Mouse (Mus musculus): ENCODE data around the gene Grik4. TPM values are rescaled to one million over a fixed set of nuclear protein-coding genes. Genes with fewer than 3 reads are reported as not detected.

Grik4 gene
- polyA plus RNA-seq, 1 experiment = 0.17 TPM

DNA sequence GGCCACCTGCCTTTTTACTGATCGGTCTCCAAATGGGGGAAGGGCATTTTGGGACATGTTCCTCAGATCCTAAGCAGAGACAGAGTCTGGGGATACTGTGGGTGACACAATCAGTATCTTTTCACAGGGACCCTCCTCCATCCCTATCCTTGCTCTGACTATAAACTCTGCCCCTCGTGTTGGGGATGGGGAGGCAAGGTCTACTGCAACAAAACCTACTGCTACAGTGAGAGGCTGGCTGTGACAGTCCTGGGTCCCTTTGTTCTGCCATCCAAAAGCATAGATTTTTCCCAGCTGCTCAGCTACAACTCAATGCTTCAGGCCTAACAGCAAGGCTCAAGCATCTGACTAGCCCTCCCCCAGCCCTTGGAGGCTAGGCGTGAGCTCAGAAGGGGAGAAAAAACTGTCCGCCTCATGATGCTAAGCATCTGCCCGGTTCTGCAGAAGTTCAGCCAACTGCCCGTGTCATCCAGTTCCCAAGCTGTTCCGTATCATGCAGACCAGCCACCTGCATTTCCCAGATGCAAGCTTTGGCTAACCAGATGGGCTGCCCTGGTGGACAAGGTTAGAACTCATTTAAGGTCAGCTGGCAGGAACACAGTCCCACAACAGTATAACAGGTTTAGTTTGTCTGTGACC, 207.5 kb downstream of the Grik4 start:
- TF ChIP-seq GATA1 (IDR thresholded peaks at IDR 0.05; ENCODE audit: borderline replicate concordance, low read length) = no peak
- no peak for TF ChIP-seq FLI1 (IDR thresholded peaks at IDR 0.05; ENCODE audit: low read length)
- Histone ChIP-seq H3K4me3 (replicated peaks) (no peak overlapping the region), H3K27me3 (replicated peaks) (peaks cover 3% of the 10 kb centered on the region), H3K4me1 (no peaks in the 10 kb centered on the region), H3K36me3 (replicated peaks; ENCODE audit: low read length) (no peaks in the 10 kb centered on the region), H3K9me3 (no peaks in the 10 kb centered on the region)

DNA sequence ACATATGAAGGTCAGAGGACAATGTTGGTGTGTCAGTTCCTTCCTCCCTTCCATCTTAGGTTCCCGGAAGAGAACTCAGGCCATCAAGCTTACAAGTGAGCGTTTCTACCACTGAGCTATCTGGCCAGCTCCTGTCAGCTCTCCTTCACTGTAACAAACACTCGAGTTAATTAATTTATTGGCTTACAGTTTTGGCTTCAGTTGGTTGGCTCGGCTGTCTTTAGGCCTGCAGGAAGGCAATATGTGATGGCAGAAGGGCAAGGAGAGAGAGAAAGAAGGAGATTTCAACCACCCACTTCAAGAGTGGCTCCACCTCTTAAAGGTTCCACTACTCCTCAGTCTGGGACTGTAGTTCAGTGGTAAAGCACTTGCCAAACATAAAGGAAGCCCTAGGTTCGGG, 209.2 kb downstream of the Grik4 start:
- Histone ChIP-seq H3K27me3 (replicated peaks) (peaks cover 4% of the 10 kb centered on the region), H3K4me3 (replicated peaks) (no peak overlapping the region), H3K4me1 (no peaks in the 10 kb centered on the region), H3K36me3 (replicated peaks; ENCODE audit: low read length) (no peaks in the 10 kb centered on the region), H3K9me3 (no peaks in the 10 kb centered on the region)
- no peak for TF ChIP-seq FLI1 (IDR thresholded peaks at IDR 0.05; ENCODE audit: low read length)
- TF ChIP-seq GATA1 (IDR thresholded peaks at IDR 0.05; ENCODE audit: borderline replicate concordance, low read length) = no peak

DNA sequence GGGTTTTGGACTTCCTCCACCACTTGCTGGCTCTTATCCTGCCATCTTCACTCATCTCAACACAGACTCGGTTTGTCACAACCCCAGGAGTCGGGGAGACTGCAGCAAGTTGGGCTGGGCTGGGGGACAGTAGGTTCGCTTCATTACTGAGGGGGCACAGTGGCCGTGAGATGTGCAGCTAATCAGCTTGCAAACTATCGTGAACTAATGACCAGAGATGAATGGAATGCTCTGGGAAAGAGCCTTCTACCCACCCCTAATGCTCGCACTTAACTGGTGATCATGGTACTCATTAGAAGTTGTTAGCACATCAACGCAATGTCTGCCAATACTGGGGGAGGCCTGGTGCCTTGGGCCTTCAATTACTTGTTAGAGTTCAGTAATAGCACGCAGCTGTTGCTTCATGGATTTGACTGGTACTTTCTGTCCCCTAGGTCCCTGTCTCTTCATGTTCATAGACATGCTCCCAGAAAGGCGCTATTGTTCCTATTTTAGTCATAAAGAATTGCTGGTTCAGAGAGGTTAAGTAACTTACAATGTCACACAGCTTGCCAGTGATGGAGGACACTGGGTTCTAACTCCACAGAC, 211.5 kb downstream of the Grik4 start:
- H3K4me3 ChIP-seq (replicated peaks) = no peak overlapping the region
- H3K4me1 ChIP-seq = no peaks in the 10 kb centered on the region
- no peak for TF ChIP-seq FLI1 (IDR thresholded peaks at IDR 0.05; ENCODE audit: low read length)
- TF ChIP-seq GATA1 (IDR thresholded peaks at IDR 0.05; ENCODE audit: borderline replicate concordance, low read length) = no peak

DNA sequence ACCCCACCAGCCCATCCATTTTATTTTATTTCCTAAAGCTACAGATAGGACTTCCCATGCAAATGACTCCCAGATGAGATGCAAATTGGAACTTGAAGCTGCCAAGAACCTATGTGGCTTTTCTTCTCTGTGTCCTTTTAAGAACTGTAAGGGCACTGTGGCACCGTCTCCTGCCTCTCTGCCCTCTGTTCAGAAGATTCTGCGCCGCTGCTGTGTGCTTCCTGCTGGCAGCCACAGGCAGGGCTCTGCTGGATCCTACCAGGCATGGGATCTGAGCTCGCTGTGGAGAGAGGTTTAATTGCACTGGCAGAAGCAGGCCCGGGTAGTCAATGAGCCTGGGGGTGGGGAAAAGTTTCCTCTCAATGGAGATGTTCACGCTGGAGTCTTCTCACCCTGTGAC, 215.8 kb downstream of the Grik4 start:
- H3K9me3 ChIP-seq = no peaks in the 10 kb centered on the region
- peaks cover 10% of the 10 kb centered on the region for H3K27me3 ChIP-seq (replicated peaks)
- TF ChIP-seq FLI1 (IDR thresholded peaks at IDR 0.05; ENCODE audit: low read length) = no peak
- TF ChIP-seq GATA1 (IDR thresholded peaks at IDR 0.05; ENCODE audit: borderline replicate concordance, low read length) = no peak

More for the DNA sequence above, 211.5 kb downstream of the Grik4 start:
- Histone ChIP-seq H3K9me3 (no peaks in the 10 kb centered on the region), H3K27me3 (replicated peaks) (peaks cover 3% of the 10 kb centered on the region), H3K36me3 (replicated peaks; ENCODE audit: low read length) (no peaks in the 10 kb centered on the region)

DNA sequence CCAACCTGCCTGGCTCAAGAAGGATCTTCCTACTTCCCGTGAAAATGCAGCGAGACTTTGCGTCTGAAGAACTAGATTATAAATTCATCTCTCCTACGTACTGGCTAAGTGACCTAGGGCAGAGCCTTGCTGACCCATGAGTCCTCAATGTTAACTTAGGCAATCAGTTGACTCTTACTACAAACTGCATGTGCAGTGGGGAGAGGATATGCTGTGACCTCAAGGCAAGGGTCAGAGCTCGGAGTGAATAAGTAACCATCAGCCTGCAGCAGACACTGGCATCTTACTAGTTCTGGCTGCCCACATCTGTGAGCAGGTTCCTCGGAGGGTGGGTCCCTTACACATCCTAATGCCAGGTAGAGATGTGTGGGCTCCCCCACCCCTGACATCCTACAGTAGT, 216.6 kb downstream of the Grik4 start:
- no peaks in the 10 kb centered on the region for H3K36me3 ChIP-seq (replicated peaks; ENCODE audit: low read length)
- no peaks in the 10 kb centered on the region for H3K9me3 ChIP-seq
- H3K27me3 ChIP-seq (replicated peaks) = peaks cover 10% of the 10 kb centered on the region
- TF ChIP-seq FLI1 (IDR thresholded peaks at IDR 0.05; ENCODE audit: low read length) (no peak), GATA1 (IDR thresholded peaks at IDR 0.05; ENCODE audit: borderline replicate concordance, low read length) (no peak)
- no peak overlapping the region for H3K4me3 ChIP-seq (replicated peaks)
- no peaks in the 10 kb centered on the region for H3K4me1 ChIP-seq

More for the DNA sequence above, 215.8 kb downstream of the Grik4 start:
- H3K4me1 ChIP-seq = no peaks in the 10 kb centered on the region
- H3K4me3 ChIP-seq (replicated peaks) = no peak overlapping the region
- H3K36me3 ChIP-seq (replicated peaks; ENCODE audit: low read length) = no peaks in the 10 kb centered on the region

DNA sequence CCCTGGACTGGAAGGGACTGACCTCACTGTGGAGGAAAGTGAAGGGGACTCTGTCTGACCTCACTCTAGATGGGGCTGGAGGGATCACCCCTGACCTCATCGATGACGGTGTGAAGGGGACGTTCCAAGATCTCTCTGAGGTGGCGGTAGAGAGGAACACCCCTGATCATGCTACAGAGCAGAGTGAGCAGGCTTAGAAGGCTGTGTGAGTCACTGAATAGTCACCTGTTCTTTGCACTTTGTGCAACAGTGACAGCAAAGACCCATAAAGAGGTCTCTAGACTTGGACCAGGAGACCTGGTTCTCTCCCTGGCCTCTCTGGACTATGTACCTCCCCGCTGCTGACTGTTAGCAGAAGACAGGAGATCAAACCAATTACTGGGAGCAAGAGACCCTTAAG, 217.1 kb downstream of the Grik4 start:
- Histone ChIP-seq H3K4me3 (replicated peaks) (no peak overlapping the region), H3K36me3 (replicated peaks; ENCODE audit: low read length) (no peaks in the 10 kb centered on the region), H3K4me1 (no peaks in the 10 kb centered on the region), H3K27me3 (replicated peaks) (peaks cover 10% of the 10 kb centered on the region), H3K9me3 (no peaks in the 10 kb centered on the region)
- no peak for TF ChIP-seq GATA1 (IDR thresholded peaks at IDR 0.05; ENCODE audit: borderline replicate concordance, low read length)
- TF ChIP-seq FLI1 (IDR thresholded peaks at IDR 0.05; ENCODE audit: low read length) = no peak

DNA sequence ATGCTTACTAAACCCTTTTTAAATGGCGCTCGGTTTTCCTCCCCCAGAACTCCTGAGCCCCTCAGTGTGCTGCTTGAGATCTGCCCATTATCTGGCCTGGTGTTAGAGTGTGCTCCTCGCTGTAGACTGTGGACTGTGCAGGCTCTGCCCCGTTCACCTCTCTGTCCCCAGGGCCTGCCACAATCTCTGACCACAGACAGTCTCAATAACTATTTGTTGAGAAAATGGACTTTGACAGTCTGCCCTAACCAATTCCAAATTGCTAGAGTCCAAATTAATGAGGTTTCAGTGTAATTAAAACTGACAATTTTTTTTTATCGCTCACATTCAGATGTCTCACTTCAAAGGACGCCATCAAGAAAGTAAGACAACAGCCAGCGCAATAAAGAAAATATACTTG, 220.2 kb downstream of the Grik4 start:
- H3K4me1 ChIP-seq = no peaks in the 10 kb centered on the region
- TF ChIP-seq FLI1 (IDR thresholded peaks at IDR 0.05; ENCODE audit: low read length) (no peak), GATA1 (IDR thresholded peaks at IDR 0.05; ENCODE audit: borderline replicate concordance, low read length) (no peak)
- no peaks in the 10 kb centered on the region for H3K36me3 ChIP-seq (replicated peaks; ENCODE audit: low read length)
- no peaks in the 10 kb centered on the region for H3K9me3 ChIP-seq
- H3K27me3 ChIP-seq (replicated peaks) = peaks cover 9% of the 10 kb centered on the region
- H3K4me3 ChIP-seq (replicated peaks) = no peak overlapping the region

DNA sequence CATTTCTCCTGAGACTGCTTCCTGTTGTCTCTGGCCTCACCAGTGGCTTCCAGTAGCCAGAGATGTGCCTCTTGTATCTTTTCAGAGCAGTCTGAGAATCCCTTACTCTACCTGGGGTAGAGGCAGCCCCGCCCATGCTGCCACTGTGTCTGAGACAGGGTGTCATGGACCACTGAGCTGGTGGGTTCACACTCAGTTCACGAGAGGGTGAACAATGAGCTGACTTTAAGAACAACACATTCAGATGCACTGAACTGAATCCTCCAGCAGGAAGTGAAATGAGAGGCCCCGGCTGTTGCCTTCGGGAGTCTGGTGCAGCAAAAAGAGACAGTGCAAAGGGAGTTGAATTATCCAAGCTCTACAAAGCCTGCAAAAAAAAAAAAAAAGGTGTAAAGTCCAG, 221.8 kb downstream of the Grik4 start:
- no peaks in the 10 kb centered on the region for H3K4me1 ChIP-seq
- H3K4me3 ChIP-seq (replicated peaks) = no peak overlapping the region
- no peaks in the 10 kb centered on the region for H3K9me3 ChIP-seq
- TF ChIP-seq GATA1 (IDR thresholded peaks at IDR 0.05; ENCODE audit: borderline replicate concordance, low read length) (no peak), FLI1 (IDR thresholded peaks at IDR 0.05; ENCODE audit: low read length) (no peak)
- no peaks in the 10 kb centered on the region for H3K36me3 ChIP-seq (replicated peaks; ENCODE audit: low read length)
- H3K27me3 ChIP-seq (replicated peaks) = peaks cover 5% of the 10 kb centered on the region

DNA sequence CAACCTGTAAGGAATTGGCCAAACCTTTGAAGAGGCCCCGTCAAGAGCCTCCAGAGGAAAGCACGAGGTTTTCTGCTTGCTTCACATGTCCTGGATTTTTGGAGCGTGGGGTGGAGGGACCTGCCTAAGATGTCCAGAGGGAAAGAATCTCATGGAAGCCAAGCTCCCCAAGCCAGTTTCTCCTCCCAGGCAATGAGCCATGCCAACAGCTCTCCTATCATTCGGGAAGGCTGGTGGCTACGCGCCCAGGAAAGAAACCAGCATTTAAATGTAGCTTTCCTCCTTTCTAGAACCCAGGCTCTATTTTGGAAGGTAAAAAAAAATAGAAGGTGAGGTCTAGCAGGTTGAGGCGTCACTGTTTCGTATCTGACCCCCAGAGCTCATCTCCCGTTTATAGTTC, 222.6 kb downstream of the Grik4 start:
- H3K27me3 ChIP-seq (replicated peaks) = no peaks in the 10 kb centered on the region
- H3K36me3 ChIP-seq (replicated peaks; ENCODE audit: low read length) = no peaks in the 10 kb centered on the region
- H3K9me3 ChIP-seq = no peaks in the 10 kb centered on the region
- no peak for TF ChIP-seq GATA1 (IDR thresholded peaks at IDR 0.05; ENCODE audit: borderline replicate concordance, low read length)
- TF ChIP-seq FLI1 (IDR thresholded peaks at IDR 0.05; ENCODE audit: low read length) = no peak
- no peak overlapping the region for H3K4me3 ChIP-seq (replicated peaks)
- H3K4me1 ChIP-seq = no peaks in the 10 kb centered on the region

DNA sequence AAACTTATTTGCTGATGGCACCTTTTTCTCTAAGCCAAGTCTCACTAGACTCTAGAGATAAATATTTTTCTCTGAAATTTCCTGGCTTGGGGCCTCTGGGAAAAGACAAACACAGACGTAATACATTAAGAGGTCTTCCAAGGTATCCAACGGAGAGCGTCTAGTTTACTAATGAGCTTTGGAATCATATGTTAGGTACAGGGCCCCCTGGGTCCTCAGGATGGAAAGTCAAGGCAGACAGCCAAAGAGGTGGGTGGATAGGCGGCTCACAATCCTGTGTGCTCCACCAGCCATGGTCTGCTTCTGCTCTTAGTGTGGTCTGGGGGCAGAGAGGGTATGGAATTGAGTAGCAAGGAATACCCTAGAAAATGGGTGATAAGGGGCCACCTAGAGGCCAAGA, 223.1 kb downstream of the Grik4 start:
- Histone ChIP-seq H3K4me1 (no peaks in the 10 kb centered on the region), H3K9me3 (no peaks in the 10 kb centered on the region), H3K4me3 (replicated peaks) (no peak overlapping the region), H3K27me3 (replicated peaks) (peaks cover 3% of the 10 kb centered on the region), H3K36me3 (replicated peaks; ENCODE audit: low read length) (no peaks in the 10 kb centered on the region)
- TF ChIP-seq FLI1 (IDR thresholded peaks at IDR 0.05; ENCODE audit: low read length) (no peak), GATA1 (IDR thresholded peaks at IDR 0.05; ENCODE audit: borderline replicate concordance, low read length) (no peak)
